Mouse (Mus musculus) kidney, postnatal 14 days (tissue): Measurements from ENCODE around the gene Nuak2.

Source experiments
- DNase-seq: peaks from one replicate; pipeline ENCODE4 v3.0.0; 2022; ENCODE audit warnings: mixed read lengths

The Nuak2 gene

DNA sequence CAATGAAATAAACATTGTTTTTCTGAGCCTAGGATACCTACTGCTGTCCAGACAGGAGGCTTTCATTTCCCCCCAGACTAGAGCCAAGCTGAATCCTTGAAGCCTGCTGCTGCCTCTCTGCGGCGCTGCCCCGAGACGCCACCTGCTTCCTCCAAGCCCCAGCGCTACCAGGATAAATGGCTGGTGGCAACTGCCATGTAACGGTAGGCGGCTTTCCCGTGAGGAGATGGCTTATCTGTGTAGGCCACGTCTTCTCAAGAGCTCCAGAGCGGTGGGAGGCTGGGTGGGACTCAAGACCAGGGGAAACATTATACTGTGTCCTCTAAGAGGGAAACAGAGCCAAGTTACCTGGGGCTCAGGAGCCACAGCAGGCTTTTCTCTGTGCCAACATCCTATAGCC lies 66.0 kb downstream of the Nuak2 start:
- DNase-seq = no peak
